Mouse (Mus musculus) kidney, adult 11 months (tissue): ENCODE data around the gene Rhoa.
A peak's percentile ranks its signal among the peaks of the same experiment; 100 is the strongest.
"Not testable (repeated sequence)": the region's sequence is repeated elsewhere in the genome, so short reads cannot be mapped to it uniquely, and the experiment has no call there.

Experiments
- DNase-seq: peaks from one replicate; pipeline ENCODE4 v3.0.0; 2022

Gene Rhoa

DNA sequence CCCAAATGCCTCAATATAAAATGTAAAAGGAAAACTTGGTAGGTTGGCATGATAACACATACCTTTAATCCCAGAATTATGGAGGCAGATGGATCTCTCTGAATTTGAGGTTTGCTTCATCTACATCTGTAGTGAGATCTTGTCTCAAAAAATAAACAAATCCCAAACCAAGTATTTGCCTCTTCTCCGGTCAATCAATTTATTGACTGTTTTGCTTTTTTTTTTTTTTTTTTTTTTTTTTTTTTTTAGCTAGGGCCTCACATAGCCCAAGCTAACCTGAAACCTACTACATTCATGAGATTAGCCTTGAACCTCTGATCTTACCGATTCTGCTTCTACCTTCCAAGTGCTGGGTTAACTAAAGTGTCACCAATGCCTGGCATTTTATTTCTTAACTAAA is 16.6 kb upstream of the Rhoa start:
- DNase-seq = no peak

DNA sequence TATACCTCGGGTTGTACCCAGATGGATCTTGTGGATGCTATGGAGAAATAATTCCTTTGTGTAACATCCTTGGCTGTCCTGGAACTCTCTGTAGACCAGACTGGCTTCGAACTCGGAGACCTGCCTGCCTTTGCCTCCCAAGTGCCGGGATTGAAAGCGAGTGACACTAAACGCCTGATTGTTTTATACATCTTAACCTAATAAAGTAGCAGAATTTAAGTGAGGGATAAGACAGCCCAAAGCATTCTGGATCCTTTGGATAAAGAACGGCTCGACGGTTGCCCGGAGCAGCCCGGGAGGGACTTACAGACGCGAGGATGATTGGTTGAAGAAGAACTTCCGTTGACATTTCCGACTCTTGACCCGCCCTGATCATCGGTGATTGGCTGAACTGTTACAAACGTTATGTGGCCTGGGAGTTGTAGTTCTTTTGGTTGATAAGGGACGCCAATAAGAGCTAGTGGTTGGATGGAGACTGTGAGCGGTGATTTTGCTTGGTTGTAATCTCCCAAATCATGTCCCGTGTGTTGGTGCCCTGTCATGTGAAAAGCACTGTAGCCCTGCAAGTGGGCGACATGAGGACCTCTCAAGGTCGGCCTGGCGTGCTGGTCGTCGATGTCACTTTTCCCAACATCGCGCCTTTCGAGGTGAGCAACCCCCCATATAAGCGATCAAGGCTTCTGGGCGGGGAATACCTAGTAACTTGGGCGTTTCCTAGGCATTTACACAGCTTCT is 15.7 kb upstream of the Rhoa start, which contains the start of gene Nicn1:
Nicn1 (plus strand) TSS at position 414 of the 735 bp plus-strand sequence.
- DNase-seq = peak; percentile 96

DNA sequence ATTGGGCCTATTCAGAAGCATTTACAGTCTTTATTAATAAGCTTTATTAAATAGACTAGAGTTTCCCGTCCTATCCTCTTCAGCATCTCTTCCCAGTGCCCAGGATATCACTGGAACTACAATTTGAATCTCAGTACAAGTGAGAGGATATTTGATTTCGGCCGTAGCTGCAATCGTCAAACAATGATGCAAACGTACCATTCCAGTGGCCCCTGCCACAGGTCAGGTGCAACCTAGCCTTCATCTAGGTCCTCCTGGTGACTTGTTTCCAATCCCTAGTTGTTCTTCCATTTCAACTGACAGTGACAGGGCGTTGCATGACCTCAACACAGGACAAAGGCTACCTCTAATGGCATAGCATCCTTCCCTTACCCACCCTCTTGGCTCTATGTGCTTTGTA is 15.2 kb upstream of the Rhoa start:
- no peak for DNase-seq

DNA sequence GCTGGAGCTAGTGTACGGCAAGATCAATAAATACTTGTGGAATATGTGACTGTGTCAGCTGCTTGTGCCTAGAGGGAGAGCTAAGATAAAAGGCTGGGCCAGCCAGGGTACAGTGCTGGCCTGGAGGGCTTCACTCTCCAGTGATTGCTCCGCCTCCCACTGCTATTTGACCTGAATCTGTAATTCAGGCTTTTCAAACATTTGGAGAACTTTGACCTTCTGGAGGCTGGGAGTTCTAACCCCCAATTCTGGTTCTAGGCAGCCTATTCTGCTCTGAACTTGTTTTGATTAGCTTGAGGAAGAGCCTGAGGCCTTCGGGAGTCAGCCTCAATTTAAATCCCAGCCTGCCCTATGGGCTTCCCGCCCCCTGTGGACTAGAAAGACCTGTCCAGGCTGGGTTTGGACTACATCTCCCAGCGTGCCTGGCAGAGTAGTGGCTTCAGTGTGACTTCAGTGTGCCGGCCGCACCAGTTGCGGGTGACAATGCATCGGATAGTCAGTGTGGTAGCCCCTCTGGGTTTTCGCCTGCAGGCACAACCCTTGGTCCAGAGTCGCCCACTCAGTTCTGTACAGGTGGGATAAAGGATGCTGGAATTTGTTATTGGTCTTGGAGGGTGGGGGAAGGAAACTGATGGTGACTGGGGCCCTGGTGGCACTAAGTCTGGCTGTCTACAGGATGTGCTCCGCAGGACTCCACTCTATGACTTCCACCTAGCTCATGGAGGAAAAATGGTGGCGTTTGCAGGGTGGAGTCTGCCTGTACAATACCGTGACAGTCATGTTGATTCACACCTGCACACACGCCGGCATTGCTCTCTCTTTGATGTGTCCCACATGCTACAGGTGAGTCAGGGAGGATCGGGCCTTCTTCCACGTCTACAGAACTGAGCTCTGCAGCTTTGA is 9.2 kb upstream of the Rhoa start, which contains the start of gene Amt:
Amt (plus strand) TSS at position 401 of the 903 bp plus-strand sequence.
- peak; percentile 94 for DNase-seq

DNA sequence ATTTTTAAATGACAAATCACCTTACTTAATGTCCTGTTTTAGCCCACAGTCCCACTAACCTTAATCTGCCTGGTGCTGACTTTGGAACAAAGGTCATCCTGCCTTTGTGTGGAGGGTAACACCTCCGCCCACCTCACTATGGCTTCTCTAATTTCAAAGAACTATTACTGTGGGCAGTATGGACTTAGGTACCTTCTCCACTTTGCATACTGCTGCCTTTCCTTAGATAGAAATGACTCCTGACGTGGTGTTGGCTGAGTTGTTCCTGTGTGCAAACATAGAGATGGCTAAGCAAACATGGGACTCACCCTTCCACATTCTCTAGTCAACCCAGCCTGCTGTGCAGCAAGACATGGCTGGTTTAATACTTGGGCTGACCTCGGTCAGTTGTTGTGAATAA is 4.1 kb upstream of the Rhoa start:
- DNase-seq = no peak

DNA sequence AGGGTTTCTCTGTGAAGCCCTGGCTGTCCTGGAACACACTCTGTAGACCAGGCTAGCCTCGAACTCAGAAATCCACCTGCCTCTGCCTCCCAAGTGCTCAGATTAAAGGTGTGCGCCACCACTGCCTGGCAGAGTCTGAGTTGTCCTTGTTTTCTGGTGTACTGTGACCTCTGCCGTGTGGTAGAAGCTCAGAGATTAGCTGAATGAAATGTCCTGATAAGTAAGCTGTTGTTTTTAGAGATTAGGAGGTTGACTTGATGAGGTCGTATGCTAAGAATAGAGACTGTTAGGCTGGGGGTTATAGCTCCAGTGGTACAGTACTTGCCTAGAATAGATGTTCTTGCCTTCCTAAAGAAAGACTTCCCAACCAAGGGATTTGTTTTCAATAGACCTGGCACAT is 1.2 kb upstream of the Rhoa start:
- DNase-seq = no peak

DNA sequence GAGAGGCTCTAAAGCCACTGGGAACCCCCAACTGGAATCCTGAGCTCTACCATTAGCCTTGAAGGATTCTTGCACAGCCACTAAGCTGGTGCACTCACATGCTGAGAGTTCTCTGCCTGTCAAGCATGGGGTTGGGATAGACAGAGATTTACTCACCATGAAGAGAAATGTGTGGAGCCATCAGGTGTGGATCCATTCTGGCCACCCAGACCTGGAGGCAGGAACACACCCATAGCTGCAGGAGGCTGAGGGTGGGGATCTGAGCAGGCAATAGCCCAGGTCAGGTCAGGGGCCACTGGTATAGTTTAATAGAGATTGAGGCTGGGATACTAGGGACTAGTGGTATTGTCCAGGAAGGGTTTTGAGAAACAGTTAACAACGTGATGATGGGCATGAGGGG is 759 bp upstream of the Rhoa start:
- peak; percentile 35 for DNase-seq

DNA sequence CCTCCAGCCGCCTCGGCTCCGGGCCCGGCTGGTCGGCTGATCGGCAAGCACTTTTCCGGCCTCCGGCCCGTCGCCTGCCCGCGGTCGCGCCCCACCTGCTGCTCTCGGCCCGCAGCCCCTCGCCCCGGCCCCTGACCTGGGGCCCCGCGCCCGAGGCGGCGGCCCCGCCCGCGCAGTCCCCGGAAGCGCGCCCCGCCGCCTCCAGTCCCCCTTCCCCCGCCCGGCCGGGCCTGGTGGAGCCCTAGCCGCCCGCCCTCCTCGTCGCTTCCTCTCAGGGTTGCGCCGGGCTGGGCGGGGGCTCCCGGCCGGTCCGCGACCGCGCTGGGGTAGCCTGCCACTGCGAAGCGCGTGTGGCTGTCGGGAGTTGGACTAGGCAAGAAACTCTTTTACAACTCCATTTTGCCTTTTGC is 647 bp downstream of the Rhoa start:
- no peak for DNase-seq

DNA sequence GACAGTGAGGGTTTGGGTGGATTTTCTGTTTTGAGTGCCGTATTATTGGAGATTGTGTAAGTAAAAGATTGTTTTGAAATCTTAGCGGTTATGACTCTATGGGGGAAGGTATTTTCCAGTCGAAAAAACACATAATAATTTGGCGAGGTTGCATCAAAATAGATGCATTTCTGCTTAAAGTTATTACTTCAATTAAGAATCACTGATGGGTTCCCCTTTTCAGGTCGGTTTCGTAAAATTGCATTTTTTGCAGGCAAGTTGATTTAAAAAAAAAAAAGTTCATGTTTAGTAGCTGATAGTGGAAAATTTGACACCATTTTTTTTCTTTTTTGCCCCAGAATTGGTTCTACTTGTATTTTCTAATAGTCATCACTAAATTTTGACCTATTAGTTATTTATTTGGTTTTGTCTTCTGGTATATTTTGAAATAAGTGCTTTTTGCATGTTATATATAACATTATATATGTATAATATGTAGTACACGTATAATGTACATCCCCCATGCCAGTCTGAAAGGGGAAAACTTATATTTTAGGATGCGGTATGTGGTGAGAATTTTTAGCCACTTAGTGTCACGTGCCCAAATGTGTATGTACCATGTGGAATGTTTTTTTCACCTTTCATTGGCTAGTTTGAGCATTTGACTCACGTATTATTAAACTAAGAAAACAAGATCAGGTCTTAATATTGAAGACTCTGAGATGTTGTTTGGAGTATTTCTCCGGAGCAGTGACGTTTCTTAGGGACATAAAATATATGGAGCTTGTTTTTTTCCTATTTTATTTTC is 1.3 kb downstream of the Rhoa start:
- DNase-seq = no peak

DNA sequence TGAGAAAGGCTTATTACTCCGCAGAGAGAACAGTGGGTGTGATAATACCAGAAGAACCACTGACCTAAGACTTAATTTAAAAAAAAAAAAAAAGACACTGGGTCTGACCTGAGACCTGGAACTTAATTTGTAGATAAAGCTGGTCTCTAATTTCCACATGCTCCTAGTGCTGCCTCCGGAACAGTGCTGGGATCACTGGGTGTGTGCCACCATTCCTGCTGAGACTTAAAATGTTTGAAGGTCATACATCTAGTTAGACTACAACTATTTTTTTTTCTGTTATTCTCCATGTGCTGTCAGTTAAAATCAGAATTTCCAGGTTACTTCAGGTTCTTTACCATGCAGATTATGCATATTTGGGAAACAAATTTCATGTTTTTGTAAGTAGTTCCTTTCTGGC is 2.2 kb downstream of the Rhoa start:
- DNase-seq = no peak

DNA sequence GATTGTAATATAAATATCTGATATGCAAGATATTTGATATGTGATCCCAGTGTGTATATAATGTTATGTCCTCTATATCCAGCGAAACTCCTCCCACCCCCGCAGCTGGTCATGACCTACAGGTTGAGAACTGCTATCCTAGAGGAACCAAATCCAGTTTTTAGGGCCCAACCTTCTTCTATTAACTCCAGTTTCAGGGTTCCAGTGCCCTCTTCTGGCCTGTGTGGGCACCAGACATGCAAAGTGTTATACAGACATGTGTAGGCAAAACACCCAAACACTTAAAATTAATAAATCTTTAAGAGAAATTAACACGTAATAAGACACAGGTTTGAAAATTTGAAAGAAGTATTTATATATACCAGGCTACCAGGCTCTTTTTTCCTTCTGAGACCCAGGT is 11.6 kb downstream of the Rhoa start:
- no peak for DNase-seq

DNA sequence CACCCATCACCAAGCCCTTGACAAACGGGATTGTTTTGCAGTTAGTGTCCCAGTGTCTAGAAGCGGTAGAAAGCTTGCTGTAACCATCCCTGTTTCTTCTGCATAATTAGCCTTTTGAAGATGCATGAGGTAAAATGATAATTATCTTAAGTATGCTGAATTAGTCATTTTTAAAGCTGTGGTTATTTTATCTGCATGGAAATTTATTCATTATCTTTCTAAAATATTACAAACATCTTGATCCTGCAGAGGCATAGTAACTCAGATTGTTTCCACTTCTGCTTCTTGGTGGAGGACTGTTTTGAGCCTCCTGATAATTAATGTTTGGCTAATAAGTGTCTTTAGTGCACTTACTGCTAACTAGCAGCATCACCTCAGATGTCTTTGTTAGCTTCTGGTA is 12.5 kb downstream of the Rhoa start:
- DNase-seq = no peak

DNA sequence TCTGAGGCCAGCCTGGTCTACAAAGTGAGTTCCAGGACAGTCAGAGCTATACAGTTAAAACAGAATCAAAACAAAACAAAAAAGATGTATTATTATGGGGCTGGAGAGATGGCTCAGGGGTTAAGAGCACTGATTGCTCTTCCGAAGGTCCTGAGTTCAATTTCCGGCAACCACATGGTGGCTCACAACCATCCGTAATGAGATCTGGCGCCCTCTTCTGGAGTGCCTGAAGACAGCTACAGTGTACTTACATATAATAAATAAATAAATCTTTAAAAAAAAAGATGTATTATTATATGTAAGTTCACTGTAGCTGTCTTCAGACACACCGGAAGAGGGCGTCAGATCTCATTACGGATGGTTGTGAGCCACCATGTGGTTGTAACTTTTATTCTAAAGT is 16.1 kb downstream of the Rhoa start:
- not testable (repeated sequence) for DNase-seq

DNA sequence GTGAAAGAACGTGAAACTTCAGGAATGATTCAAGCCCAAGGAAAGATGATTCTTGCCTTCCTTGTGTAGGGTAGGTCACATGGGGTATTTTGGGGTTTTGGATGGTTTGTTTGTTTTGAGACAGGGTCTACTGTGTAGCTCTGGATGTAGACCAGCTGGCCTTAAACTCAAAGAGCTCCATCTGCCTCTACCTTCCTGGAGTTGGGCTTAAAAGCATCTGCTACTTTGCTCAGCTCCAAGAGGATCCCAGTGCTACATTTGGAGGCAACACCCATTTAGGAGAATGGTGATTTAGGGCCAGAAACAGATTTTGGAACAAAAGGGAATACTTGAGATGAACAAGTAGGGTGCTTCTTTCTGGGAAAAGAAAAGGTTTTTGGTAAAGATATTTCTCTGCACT is 18.9 kb downstream of the Rhoa start:
- no peak for DNase-seq

DNA sequence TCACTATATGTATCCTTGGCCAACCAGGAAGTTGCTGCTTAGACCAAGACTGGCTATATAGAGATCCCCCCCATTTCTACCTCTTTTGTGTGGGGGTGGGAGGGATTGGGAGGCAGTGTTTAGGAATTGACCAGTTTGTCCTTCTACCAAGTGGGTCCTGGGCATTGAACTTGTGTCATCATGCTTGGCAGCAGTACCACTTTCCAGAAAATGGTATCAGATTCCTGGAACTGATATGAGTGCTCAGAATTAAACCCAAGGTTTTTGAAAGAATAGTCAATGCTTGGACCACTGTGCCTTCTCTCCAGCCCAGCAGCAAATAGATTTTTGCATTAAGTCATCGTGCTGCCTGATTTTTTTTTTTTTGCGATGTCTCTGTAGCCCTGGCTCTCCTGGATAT is 19.9 kb downstream of the Rhoa start:
- DNase-seq = no peak

DNA sequence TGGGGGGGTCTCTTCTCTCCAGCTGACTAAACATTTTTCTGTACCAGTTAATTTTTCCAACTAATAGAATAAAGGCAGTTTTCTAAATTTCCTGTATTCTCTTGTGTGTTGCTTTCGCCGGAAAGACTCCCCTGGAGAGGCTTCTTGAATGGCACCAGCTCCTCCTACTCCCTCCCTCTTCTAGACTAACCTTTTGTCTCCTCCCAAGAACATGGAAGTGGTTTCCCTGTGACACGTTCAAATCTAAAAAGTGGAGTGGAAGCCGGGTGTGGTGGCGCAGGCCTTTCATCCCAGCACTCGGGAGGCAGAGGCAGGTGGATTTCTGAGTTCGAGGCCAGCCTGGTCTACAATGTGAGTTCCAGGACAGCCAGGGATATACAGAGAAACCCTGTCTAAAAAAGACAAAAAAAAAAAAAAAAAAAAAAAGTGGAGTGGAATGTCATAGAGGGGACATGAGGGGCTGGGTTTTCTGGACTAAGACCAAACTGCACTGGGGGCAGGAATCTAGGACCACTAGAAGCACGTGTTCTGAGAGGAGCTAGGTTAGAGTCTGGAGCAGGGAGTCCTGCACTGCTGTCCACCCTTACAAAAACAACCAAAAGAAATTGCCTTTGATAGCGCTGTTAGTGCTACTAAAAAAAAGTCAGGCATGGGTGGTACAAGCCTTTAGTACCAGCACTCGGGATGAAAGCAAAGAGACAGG is 32.1 kb downstream of the Rhoa start:
- DNase-seq = no peak

DNA sequence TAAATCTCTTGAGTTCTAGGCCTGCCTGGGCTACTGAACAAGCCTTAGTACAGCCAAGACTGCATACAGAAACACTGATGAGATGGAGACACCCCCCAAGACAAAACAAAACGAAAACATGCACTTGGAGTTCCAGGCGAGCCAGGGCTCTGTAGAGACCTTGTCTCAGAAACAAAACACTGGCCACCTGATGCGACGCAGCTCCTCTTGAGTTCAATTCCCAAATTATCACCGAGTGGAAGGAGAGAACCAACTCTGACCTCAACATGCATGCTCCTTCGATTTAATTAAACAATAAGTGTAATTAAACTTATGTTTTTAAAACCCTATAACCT is 32.6 kb downstream of the Rhoa start:
- DNase-seq = no peak

DNA sequence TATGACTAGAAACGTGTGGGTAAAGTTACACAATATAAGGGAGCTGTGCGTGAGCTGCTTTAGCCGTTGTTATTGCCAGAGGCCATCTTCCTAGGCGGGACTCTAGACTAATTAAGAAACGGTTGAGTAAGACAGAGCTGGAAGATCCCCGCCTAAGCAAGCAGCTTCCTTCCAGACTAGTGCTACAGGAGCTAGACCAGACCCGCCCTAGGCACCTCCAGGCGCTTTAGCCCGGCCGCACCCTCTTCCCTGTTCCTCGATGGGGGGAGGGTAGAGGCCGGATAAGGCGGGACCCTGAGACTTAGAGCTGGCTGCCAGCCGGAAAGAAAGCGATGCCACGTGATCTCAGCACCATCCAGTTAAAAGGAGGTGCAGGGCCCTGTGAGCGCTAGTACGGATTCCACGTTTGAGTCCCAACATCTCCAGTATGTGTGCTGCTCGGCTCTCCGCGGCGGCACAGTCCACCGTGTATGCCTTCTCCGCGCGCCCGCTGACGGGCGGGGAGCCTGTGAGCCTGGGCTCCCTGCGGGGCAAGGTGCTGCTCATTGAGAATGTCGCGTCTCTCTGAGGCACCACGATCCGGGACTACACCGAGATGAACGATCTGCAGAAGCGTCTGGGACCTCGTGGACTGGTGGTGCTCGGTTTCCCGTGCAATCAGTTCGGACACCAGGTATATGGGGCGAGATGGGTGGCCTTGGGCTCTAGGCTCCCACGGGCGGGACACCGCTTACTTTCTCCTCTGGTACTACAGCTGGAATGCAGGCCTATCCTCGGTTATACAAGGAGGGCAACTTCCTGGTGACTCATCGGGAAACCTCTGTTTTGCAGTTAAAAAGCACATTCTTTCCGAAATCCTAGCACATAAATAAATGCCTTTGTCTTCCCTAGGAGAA is 33.2 kb downstream of the Rhoa start, which contains the start of gene Gpx1:
Gpx1 (plus strand) TSS at position 18 of the 896 bp plus-strand sequence.
- DNase-seq = peak; percentile 97

DNA sequence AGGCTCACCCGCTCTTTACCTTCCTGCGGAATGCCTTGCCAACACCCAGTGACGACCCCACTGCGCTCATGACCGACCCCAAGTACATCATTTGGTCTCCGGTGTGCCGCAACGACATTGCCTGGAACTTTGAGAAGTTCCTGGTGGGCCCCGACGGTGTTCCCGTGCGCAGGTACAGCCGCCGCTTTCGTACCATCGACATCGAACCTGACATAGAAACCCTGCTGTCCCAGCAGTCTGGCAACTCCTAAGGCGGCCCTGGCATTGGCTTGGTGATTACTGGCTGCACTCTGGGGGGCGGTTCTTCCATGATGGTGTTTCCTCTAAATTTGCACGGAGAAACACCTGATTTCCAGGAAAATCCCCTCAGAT is 33.9 kb downstream of the Rhoa start:
- peak; percentile 43 for DNase-seq

DNA sequence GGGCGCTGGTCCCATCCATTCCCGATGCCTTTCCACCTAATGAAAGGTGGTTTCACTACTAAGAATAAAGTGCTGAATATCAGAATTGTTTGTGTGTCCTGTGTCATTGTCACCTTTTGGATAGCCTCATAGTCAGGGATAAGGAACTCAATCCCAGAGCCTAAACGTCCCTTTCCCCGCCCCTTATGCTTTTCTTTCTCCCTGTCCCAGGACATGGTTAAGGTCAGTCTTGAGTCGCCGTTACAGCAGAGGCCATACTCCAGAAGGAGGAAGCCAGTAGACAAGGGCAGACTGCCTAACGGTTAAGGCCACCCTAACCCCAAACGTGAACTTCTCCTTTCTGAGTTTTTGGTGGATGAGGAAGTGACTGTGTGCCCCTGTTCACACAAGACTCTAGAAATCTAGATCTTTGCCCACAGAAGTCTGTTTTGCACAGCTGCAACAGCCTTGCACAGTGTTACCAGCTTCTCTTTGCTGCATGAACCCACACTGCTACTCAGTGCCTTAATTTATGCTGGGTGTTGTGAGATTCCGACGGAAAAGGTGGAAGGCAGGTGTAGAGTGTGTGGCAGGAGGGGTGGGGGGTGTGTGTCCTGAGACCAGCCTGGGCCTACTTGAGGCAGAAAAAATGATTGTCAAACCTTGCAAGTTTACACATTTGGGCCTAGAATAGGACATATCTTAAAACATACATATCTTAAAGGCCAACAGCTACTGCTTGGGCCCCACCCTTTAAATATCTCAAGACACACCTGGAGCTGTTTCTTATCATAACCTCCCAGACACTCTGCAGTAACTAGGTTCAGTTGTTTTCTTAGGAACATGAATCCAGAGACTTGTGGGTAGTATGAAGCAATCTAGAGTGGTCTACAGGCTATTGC is 34.6 kb downstream of the Rhoa start:
- DNase-seq = peak; percentile 35

DNA sequence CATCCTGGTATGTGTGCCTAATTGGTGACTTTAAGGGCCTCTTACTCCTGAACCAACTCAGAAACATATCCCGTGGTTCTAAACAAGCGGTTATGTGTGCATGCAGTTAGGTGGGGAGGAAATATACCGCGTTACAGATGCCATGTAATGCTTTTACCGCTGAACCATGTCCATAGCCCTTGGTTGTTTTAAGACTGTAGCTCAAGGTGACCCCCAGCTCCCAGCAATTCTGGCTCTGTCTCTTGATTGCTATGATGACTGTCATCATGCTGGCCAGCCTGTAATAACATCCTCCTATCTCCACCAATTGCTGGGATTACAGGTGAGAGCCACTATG is 35.2 kb downstream of the Rhoa start:
- peak; percentile 22 for DNase-seq
